Mouse (Mus musculus): ENCODE data around the gene M1ap. TPM values are rescaled to one million over a fixed set of nuclear protein-coding genes. Genes with fewer than 3 reads are reported as not detected.
A peak's percentile ranks its signal among the peaks of the same experiment; 100 is the strongest.

M1ap gene
- total and polyA plus RNA-seq, 2 experiments from 2014 or later = 1.2 TPM; not detected in 1

- DNase-seq (ENCODE audit: low spot score) (no peak), ATAC-seq (ENCODE audit: low FRiP score) (no peak)
- 0 out of 2 replicates have a peak overlapping the region, but pooled peaks have one; percentile 1 for H3K4me3 ChIP-seq (ENCODE audit: low read depth, low read length)
- no peak overlapping the region for H3K4me2 ChIP-seq (ENCODE audit: low read depth, low read length, poor library complexity, severe bottlenecking)
- peaks cover 3% of the 10 kb centered on the region; the same call in 1 of the 2 replicates for H3K4me1 ChIP-seq (ENCODE audit: insufficient read depth, low read length)
- H3K27me3 ChIP-seq (ENCODE audit: insufficient read depth, low read length) = peaks cover 87% of the 10 kb centered on the region
- TF ChIP-seq CTCF (IDR thresholded peaks at IDR 0.05) = no peak
- H3K36me3 ChIP-seq (ENCODE audit: insufficient read depth, low read length) = no peaks in the 10 kb centered on the region
- 2% methylated on average over 69 of the region's 69 CpGs for WGBS
- H3K9me3 ChIP-seq (ENCODE audit: low read length) = no peaks in the 10 kb centered on the region
- H3K27ac ChIP-seq (ENCODE audit: low read depth, low read length) = no peak overlapping the region
- H3K9ac ChIP-seq (replicated peaks; ENCODE audit: low read length, poor library complexity, severe bottlenecking) = no peak overlapping the region
These were observed 123.0 kb downstream of the M1ap start for GRCm38 (mm10) chr6:83069488-83070246.

- no peak for TF ChIP-seq CTCF (IDR thresholded peaks at IDR 0.05)
- no peak within 1 kb of the TSS for H3K4me2 ChIP-seq (ENCODE audit: low read depth, low read length, poor library complexity, severe bottlenecking)
- H3K4me3 ChIP-seq (ENCODE audit: low read depth, low read length) = peak within 1 kb of the TSS; percentile 12; the same call in 1 of the 2 replicates
- 5% methylated on average over 10 of the region's 10 CpGs for WGBS
- H3K27me3 ChIP-seq (ENCODE audit: insufficient read depth, low read length) = peaks cover 87% of the 10 kb centered on the region
- no peaks in the 10 kb centered on the region for H3K36me3 ChIP-seq (ENCODE audit: insufficient read depth, low read length)
- H3K27ac ChIP-seq (ENCODE audit: low read depth, low read length) = no peak within 1 kb of the TSS
- ATAC-seq (ENCODE audit: low FRiP score) (no peak), DNase-seq (ENCODE audit: low spot score) (no peak)
- peaks cover 3% of the 10 kb centered on the region; the same call in 1 of the 2 replicates for H3K4me1 ChIP-seq (ENCODE audit: insufficient read depth, low read length)
- H3K9me3 ChIP-seq (ENCODE audit: low read length) = no peaks in the 10 kb centered on the region
- H3K9ac ChIP-seq (replicated peaks; ENCODE audit: low read length, poor library complexity, severe bottlenecking) = no peak within 1 kb of the TSS
These were observed 123.4 kb downstream of the M1ap start, which contains the start of gene Tlx2 for GRCm38 (mm10) chr6:83070247-83070310. Gene Tlx2 (minus strand): TSS chr6:83070293.

GRCm38 (mm10) chr6:83070311-83071219 is 123.9 kb downstream of the M1ap start:
- Histone ChIP-seq H3K27me3 (ENCODE audit: insufficient read depth, low read length) (peaks cover 83% of the 10 kb centered on the region), H3K9ac (replicated peaks; ENCODE audit: low read length, poor library complexity, severe bottlenecking) (no peak overlapping the region), H3K4me1 (ENCODE audit: insufficient read depth, low read length) (peaks cover 3% of the 10 kb centered on the region; the same call in 1 of the 2 replicates), H3K4me2 (ENCODE audit: low read depth, low read length, poor library complexity, severe bottlenecking) (no peak overlapping the region), H3K9me3 (ENCODE audit: low read length) (no peaks in the 10 kb centered on the region), H3K4me3 (ENCODE audit: low read depth, low read length) (0 out of 2 replicates have a peak overlapping the region, but pooled peaks have one; percentile 1), H3K36me3 (ENCODE audit: insufficient read depth, low read length) (no peaks in the 10 kb centered on the region), H3K27ac (ENCODE audit: low read depth, low read length) (no peak overlapping the region)
- no peak for TF ChIP-seq CTCF (IDR thresholded peaks at IDR 0.05)
- DNase-seq (ENCODE audit: low spot score) (no peak), ATAC-seq (ENCODE audit: low FRiP score) (no peak)
- under 1% methylated on average over 56 of the region's 58 CpGs for WGBS

- peaks cover 3% of the 10 kb centered on the region; the same call in 1 of the 2 replicates for H3K4me1 ChIP-seq (ENCODE audit: insufficient read depth, low read length)
- H3K9me3 ChIP-seq (ENCODE audit: low read length) = no peaks in the 10 kb centered on the region
- H3K9ac ChIP-seq (replicated peaks; ENCODE audit: low read length, poor library complexity, severe bottlenecking) = no peak overlapping the region
- no peak overlapping the region for H3K4me3 ChIP-seq (ENCODE audit: low read depth, low read length)
- H3K27me3 ChIP-seq (ENCODE audit: insufficient read depth, low read length) = peaks cover 80% of the 10 kb centered on the region
- DNase-seq (ENCODE audit: low spot score) (no peak), ATAC-seq (ENCODE audit: low FRiP score) (0 out of 2 replicates have a peak, but pooled peaks have one; percentile 8)
- H3K36me3 ChIP-seq (ENCODE audit: insufficient read depth, low read length) = no peaks in the 10 kb centered on the region
- TF ChIP-seq CTCF (IDR thresholded peaks at IDR 0.05) = no peak
- 0% methylated on average over 24 of the region's 24 CpGs for WGBS
- no peak overlapping the region for H3K4me2 ChIP-seq (ENCODE audit: low read depth, low read length, poor library complexity, severe bottlenecking)
- H3K27ac ChIP-seq (ENCODE audit: low read depth, low read length) = no peak overlapping the region
These were observed 124.5 kb downstream of the M1ap start for GRCm38 (mm10) chr6:83071220-83071619.

GRCm38 (mm10) chr6:83074979-83075378 is 128.3 kb downstream of the M1ap start:
- WGBS = 14% methylated on average over 2 of the region's 2 CpGs
- Histone ChIP-seq H3K36me3 (ENCODE audit: insufficient read depth, low read length) (no peaks in the 10 kb centered on the region), H3K9ac (replicated peaks; ENCODE audit: low read length, poor library complexity, severe bottlenecking) (no peak overlapping the region), H3K4me2 (ENCODE audit: low read depth, low read length, poor library complexity, severe bottlenecking) (no peak overlapping the region), H3K27ac (ENCODE audit: low read depth, low read length) (no peak overlapping the region), H3K4me1 (ENCODE audit: insufficient read depth, low read length) (peaks cover 11% of the 10 kb centered on the region), H3K27me3 (ENCODE audit: insufficient read depth, low read length) (peaks cover 50% of the 10 kb centered on the region), H3K9me3 (ENCODE audit: low read length) (no peaks in the 10 kb centered on the region), H3K4me3 (ENCODE audit: low read depth, low read length) (no peak overlapping the region)
- ATAC-seq (ENCODE audit: low FRiP score) (no peak), DNase-seq (ENCODE audit: low spot score) (no peak)
- peak; percentile 34; the same call in 1 of the 2 replicates for TF ChIP-seq CTCF (IDR thresholded peaks at IDR 0.05)
